Mouse (Mus musculus) yolk sac, embryonic 10.5 days (tissue): ENCODE data around the gene Rnf41.

Experiments used
- DNase-seq: peaks from one replicate; pipeline ENCODE4 v3.0.0-alpha.2; 2017; ENCODE audit warnings: low spot score

Gene Rnf41

DNA sequence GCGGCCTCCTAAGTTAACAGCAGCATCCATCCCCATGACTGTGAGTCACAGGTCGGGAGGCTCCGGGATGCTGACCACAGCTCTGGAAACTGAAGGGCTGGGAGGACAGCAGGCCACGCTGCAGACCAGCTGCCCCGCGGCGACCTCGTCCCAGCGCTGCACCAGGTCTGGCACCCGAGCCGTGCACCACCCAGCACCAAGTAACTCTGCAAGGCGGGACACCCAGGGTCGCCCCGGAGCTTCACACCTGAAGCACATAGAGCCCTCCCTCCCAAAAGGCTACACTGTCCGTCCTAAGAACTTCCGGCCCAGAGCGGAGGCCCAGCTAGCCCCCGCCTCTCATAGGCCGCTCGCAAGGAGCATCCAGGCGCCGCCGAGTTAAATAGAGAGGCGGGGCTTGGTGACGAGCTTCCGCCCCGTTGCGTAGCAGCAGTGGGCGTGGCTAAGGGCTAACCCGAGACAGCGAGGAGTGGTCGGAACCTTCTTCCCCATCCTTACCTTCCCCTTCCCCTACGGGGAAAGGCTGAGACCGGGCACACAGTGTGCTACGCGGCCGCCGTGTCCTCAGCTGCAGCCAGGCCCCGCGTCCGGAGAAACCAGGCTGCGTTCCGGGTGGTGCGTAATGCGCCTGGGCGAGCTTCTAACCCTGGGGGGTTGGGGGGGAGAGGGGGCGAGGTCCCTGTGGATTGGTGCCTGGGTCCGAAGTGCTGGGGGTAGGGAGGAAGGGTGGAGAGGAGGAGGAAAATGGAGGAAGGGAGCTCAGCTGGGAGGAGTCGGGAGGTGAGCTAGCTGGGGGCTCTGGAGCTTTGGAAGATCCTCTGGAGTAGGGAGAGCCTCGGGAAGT is at the start of gene Rnf41, which contains the start of gene Nabp2:
TSS of gene Rnf41 (plus strand) at position 447 of the 844 bp plus-strand sequence.
TSS of gene Nabp2 (minus strand) at position 282 of the 844 bp plus-strand sequence.
- peak; percentile 98 for DNase-seq

DNA sequence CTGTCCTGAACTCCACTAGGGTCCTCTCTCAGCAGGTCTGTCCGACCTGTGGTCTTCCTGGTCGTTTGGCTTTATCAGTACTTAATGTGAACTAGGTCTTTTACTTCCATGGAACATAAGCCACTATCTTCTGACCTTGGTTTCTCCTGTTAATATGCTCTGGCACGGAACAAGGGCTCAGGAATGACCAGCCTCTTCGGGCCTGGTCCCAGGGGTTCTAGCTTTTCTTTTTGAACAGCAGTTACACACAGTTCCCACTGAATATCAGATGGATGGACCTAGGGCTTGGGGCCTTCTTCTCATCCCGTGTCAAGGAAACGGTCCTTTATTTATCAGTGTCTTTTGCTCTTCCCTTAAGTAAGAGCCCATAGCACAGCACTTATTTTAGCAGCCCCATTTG is 49.6 kb upstream of the Rnf41 start:
- no peak for DNase-seq

GRCm38 (mm10) chr10:128362568-128362967 is 48.9 kb upstream of the Rnf41 start:
- DNase-seq, result no peak

DNA sequence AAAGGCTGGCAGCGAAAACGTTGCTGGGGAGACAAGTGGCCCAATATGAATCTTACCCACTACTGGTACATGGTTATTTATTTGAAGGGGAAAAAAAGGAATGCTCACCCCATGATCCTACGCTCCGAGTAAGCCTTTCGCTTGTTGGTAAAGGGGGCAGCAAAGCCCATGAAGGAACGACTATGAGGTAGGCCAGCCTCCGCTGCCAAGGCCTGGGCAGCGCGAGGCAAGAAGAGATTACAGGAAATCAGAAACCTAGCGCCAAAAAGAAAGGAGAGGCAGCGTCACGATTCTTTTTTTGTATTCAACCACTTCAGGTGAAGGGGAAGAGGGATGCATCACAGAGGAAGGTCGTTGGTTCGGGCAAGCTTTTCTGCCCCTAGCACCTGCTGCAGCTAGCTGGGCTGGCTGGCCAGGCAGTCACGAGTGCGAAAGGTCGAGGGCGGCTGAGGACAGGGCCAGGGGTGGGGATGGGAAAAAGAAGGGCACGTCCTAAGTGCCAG is 43.5 kb upstream of the Rnf41 start:
- no peak for DNase-seq

- peak; percentile 90 for DNase-seq
These were observed 42.8 kb upstream of the Rnf41 start, which contains the start of gene Coq10a for GRCm38 (mm10) chr10:128368402-128369217. Gene Coq10a, minus strand, starts transcription at chr10:128368997.

GRCm38 (mm10) chr10:128369218-128369543 is 42.3 kb upstream of the Rnf41 start:
- DNase-seq, result no peak

DNA sequence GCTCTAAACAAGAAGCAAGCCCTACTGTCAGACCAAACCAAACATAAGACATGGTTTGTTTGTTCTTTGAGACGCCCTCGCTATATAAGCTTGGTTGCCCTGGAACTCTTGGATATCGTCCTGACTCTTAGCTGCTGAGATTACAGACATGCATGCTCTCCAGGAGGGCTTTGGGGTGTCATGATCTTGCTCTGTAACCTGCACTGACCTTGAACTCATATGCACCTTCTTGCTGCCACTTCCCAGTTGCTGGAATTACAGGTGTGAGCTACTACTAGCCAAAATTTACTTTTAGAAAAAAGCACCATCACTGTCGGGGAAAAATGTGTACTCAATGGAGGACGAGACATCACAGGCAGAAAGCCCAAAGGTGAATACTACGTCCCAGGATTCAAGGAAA is 41.9 kb upstream of the Rnf41 start:
- DNase-seq, result no peak

GRCm38 (mm10) chr10:128370021-128370420 is 41.4 kb upstream of the Rnf41 start:
- DNase-seq, result no peak

DNA sequence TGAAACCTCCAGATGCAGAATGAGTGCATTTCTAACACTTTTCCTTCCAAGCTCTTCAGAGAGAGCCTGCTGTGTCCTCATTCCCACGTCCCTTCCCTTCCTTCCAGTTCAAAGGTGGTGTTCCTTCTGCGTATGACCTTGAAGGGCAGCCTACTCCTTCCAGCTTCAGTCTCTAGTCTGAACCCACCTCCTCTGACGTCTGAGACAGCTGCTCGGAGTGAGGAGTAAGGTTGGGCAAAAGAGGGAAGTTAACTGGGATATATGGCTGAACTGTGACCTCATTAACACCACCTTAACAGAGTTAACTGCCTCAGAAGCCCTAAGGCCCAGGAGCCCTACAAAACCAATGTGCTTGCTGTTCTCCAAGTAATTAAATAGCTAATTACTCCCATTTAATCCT is 40.9 kb upstream of the Rnf41 start:
- DNase-seq, result no peak

- DNase-seq, result no peak
These were observed 39.3 kb upstream of the Rnf41 start for GRCm38 (mm10) chr10:128372142-128372541.

GRCm38 (mm10) chr10:128372989-128373748 is 38.3 kb upstream of the Rnf41 start:
- DNase-seq, result no peak

DNA sequence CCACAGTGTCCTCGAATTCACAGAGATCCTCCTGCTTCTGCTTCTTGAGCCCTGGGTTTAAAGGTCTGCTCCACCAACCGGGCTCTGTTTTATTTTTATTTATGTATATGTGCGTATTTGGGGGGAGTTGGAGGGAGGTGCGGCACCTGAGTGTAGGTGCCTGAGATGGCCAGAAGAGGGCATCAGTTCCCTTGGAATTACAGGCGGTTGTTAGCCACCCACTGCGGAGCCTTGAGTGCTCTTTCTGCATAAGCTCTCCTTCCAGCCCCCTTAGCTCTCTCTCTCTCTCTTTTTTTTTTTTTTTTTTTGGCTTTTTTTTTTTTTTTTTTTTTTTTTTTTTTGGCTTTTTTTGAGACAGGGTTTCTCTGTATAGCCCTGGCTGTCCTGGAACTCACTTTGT is 37.1 kb upstream of the Rnf41 start:
- DNase-seq, result no peak

- no peak for DNase-seq
These were observed 35.4 kb upstream of the Rnf41 start for GRCm38 (mm10) chr10:128376099-128376454.

- DNase-seq, result peak; percentile 83
These were observed 34.8 kb upstream of the Rnf41 start, which contains the start of gene Ankrd52 for GRCm38 (mm10) chr10:128376455-128377211. Gene Ankrd52, plus strand, starts transcription at chr10:128377115.

DNA sequence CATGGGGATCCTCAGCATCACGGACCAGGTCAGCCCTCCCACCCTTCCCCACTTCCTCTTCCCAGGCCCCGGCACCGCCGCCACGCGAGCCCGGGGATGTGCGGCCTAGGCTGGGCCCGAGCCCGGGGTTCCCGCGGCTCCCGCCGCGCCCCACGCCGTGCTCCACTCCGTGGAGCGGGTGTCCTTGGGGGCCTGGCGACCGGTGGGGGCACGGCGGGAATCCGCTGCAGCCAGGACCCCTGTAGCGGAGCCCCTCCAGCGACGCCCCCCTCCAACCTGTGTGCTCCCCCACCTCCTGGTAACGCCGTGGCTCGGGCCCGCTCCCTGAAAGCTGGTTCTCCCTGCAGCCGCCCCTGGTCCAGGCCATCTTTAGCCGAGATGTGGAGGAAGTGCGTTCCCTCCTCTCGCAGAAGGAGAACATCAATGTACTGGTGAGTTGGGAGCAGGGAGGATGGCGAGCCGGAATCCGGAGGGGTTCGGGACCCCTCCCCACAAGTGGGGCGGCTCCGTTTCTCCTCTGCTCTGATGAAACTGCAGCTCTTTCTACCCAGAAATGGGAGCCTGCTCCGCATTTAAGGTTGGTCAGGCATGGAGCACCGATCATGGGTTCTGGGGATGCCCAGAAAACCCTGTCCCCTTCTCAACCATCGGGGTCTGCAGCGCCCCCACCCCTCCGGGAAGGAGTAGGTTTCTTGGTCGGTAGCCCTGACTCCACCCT is 34.1 kb upstream of the Rnf41 start:
- peak; percentile 55 for DNase-seq

DNA sequence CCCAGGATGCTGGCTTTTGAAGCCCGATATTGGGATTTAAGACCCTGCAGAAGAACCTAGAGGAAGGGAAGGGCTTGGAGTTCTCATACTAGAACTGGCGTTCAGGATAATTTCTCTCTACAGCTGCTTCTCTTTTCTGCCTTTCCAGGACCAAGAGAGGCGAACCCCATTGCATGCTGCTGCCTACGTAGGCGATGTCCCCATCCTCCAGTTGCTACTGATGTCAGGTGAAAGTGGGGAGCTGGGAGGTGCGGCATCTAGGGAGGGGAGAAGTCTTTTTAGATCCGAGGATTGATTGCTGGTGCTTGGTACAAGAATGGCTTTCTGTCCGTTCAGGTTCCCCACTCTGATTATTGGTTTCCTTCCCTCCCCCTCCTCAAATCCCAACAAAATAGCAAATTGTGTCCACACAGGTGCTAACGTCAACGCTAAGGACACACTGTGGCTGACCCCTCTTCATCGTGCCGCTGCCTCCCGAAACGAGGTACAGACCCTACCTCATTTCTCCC is 33.5 kb upstream of the Rnf41 start:
- DNase-seq, result no peak

DNA sequence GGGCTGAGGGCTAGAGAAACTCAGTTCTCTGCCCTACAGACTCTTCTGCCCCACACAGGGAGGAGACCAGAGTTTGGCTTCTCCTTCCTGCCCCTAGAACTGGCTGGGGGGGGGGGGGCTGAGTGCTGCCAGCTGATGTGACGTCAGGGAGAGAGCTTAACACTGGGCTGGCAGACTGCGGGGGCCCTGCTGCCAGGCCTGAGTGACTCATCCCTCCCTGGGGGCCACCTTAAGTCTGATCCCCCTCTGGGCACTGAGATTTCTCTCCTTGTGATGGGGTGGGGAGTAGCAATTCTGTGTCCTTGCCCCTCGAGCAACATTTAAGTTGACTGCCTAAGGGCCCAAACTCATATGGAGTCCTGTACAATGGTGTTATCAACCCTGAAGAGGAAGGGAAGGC is 33.0 kb upstream of the Rnf41 start:
- DNase-seq, result no peak

DNA sequence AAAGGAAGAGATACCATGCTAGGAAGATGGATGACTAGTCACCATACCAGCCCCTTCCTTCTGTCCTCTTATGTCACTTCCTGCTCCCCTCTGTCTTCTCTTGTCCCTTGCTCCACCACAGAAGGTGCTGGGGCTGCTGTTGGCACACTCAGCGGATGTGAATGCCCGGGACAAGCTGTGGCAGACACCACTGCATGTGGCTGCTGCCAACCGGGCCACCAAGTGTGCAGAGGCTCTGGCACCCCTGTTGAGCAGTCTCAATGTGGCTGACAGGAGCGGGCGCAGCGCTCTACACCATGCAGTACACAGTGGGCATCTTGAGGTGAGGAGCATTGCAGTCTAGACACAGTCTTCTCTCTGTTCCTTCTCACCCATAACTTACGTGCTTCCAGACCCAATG is 32.2 kb upstream of the Rnf41 start:
- no peak for DNase-seq

- DNase-seq, result no peak
These were observed 30.9 kb upstream of the Rnf41 start for GRCm38 (mm10) chr10:128380565-128380964.

- peak; percentile 59 for DNase-seq
These were observed 29.0 kb upstream of the Rnf41 start for GRCm38 (mm10) chr10:128382482-128382881.

- DNase-seq, result no peak
These were observed 25.6 kb upstream of the Rnf41 start for GRCm38 (mm10) chr10:128385902-128386301.
